Mouse (Mus musculus): ENCODE results near the gene Slc10a4. TPM values are rescaled to one million over a fixed set of nuclear protein-coding genes. Genes with fewer than 3 reads are reported as not detected.

Slc10a4 gene
- polyA plus RNA-seq, 2 experiments: 0.03 TPM; not detected in 1

- H3K4me2 ChIP-seq (ENCODE audit: low read depth): no peak overlapping the region
- H3K27me3 ChIP-seq (ENCODE audit: control insufficient read depth, insufficient read depth, low read length): no peaks in the 10 kb centered on the region
- no peaks in the 10 kb centered on the region for H3K9me3 ChIP-seq (ENCODE audit: control insufficient read depth, low read length)
- no peaks in the 10 kb centered on the region for H3K4me1 ChIP-seq (replicated peaks; ENCODE audit: control insufficient read depth in 2 of 2, insufficient read depth in 2 of 2, low read length in 1 of 2)
- H3K9ac ChIP-seq (replicated peaks): no peak overlapping the region
- no peaks in the 10 kb centered on the region for H3K36me3 ChIP-seq (replicated peaks; ENCODE audit: control insufficient read depth, insufficient read depth, low read depth)
- 72% methylated on average over 5 of the region's 5 CpGs for WGBS (ENCODE audit: insufficient replicate concordance)
- no peak for TF ChIP-seq EP300 (IDR thresholded peaks at IDR 0.05; ENCODE audit: low read depth)
- 0 out of 2 replicates have a peak, but pooled peaks have one; percentile 11 for TF ChIP-seq CTCF (IDR thresholded peaks at IDR 0.05; ENCODE audit: low read depth)
- ATAC-seq (ENCODE audit: insufficient read depth): no peak
- no peak for DNase-seq (ENCODE audit: low read depth in 3 of 3, low spot score in 3 of 3)
- H3K27ac ChIP-seq: no peak overlapping the region
- H3K4me3 ChIP-seq (ENCODE audit: insufficient read depth in 1 of 2, low read depth in 2 of 2, low read length in 2 of 2): no peak overlapping the region
These were observed 33.7 kb upstream of the Slc10a4 start for GRCm38 (mm10) chr5:72972934-72973333.

- ATAC-seq (ENCODE audit: insufficient read depth) (no peak), DNase-seq (ENCODE audit: low read depth in 3 of 3, low spot score in 3 of 3) (no peak)
- Histone ChIP-seq H3K9me3 (ENCODE audit: control insufficient read depth, low read length) (no peaks in the 10 kb centered on the region), H3K4me2 (ENCODE audit: low read depth) (no peak within 1 kb of the TSS), H3K27ac (no peak within 1 kb of the TSS), H3K9ac (replicated peaks) (no peak within 1 kb of the TSS), H3K4me3 (ENCODE audit: insufficient read depth in 1 of 2, low read depth in 2 of 2, low read length in 2 of 2) (no peak within 1 kb of the TSS), H3K36me3 (replicated peaks; ENCODE audit: control insufficient read depth, insufficient read depth, low read depth) (no peaks in the 10 kb centered on the region), H3K27me3 (ENCODE audit: control insufficient read depth, insufficient read depth, low read length) (no peaks in the 10 kb centered on the region), H3K4me1 (replicated peaks; ENCODE audit: control insufficient read depth in 2 of 2, insufficient read depth in 2 of 2, low read length in 1 of 2) (no peaks in the 10 kb centered on the region)
- 82% methylated on average over 7 of the region's 7 CpGs for WGBS (ENCODE audit: insufficient replicate concordance)
- TF ChIP-seq CTCF (IDR thresholded peaks at IDR 0.05; ENCODE audit: low read depth): no peak
- TF ChIP-seq EP300 (IDR thresholded peaks at IDR 0.05; ENCODE audit: low read depth): no peak
These were observed 32.1 kb upstream of the Slc10a4 start, which contains the start of gene Gm10135 for GRCm38 (mm10) chr5:72974602-72975001. Gene Gm10135 (minus strand): TSS chr5:72974702.

- Histone ChIP-seq H3K4me1 (replicated peaks; ENCODE audit: control insufficient read depth in 2 of 2, insufficient read depth in 2 of 2, low read length in 1 of 2) (no peaks in the 10 kb centered on the region), H3K9ac (replicated peaks) (no peak overlapping the region), H3K9me3 (ENCODE audit: control insufficient read depth, low read length) (no peaks in the 10 kb centered on the region), H3K36me3 (replicated peaks; ENCODE audit: control insufficient read depth, insufficient read depth, low read depth) (no peaks in the 10 kb centered on the region), H3K27me3 (ENCODE audit: control insufficient read depth, insufficient read depth, low read length) (no peaks in the 10 kb centered on the region), H3K4me2 (ENCODE audit: low read depth) (no peak overlapping the region), H3K4me3 (ENCODE audit: insufficient read depth in 1 of 2, low read depth in 2 of 2, low read length in 2 of 2) (no peak overlapping the region), H3K27ac (no peak overlapping the region)
- WGBS (ENCODE audit: insufficient replicate concordance): 73% methylated on average over 6 of the region's 6 CpGs
- DNase-seq (ENCODE audit: low read depth in 3 of 3, low spot score in 3 of 3) (no peak), ATAC-seq (ENCODE audit: insufficient read depth) (no peak)
- TF ChIP-seq CTCF (IDR thresholded peaks at IDR 0.05; ENCODE audit: low read depth): no peak
- no peak for TF ChIP-seq EP300 (IDR thresholded peaks at IDR 0.05; ENCODE audit: low read depth)
These were observed 30.7 kb upstream of the Slc10a4 start for GRCm38 (mm10) chr5:72975996-72976395.

- TF ChIP-seq CTCF (IDR thresholded peaks at IDR 0.05; ENCODE audit: low read depth): no peak
- Histone ChIP-seq H3K4me3 (ENCODE audit: insufficient read depth in 1 of 2, low read depth in 2 of 2, low read length in 2 of 2) (no peak overlapping the region), H3K9ac (replicated peaks) (no peak overlapping the region), H3K27ac (no peak overlapping the region), H3K36me3 (replicated peaks; ENCODE audit: control insufficient read depth, insufficient read depth, low read depth) (no peaks in the 10 kb centered on the region), H3K9me3 (ENCODE audit: control insufficient read depth, low read length) (no peaks in the 10 kb centered on the region), H3K4me1 (replicated peaks; ENCODE audit: control insufficient read depth in 2 of 2, insufficient read depth in 2 of 2, low read length in 1 of 2) (no peaks in the 10 kb centered on the region), H3K27me3 (ENCODE audit: control insufficient read depth, insufficient read depth, low read length) (no peaks in the 10 kb centered on the region), H3K4me2 (ENCODE audit: low read depth) (no peak overlapping the region)
- ATAC-seq (ENCODE audit: insufficient read depth) (no peak), DNase-seq (ENCODE audit: low read depth in 3 of 3, low spot score in 3 of 3) (no peak)
- WGBS (ENCODE audit: insufficient replicate concordance): 66% methylated on average over 4 of the region's 4 CpGs
These were observed 30.1 kb upstream of the Slc10a4 start for GRCm38 (mm10) chr5:72976539-72976938.

GRCm38 (mm10) chr5:72984091-72984490 is 22.6 kb upstream of the Slc10a4 start:
- H3K9me3 ChIP-seq (ENCODE audit: control insufficient read depth, low read length): no peaks in the 10 kb centered on the region
- H3K36me3 ChIP-seq (replicated peaks; ENCODE audit: control insufficient read depth, insufficient read depth, low read depth): no peaks in the 10 kb centered on the region
- ATAC-seq (ENCODE audit: insufficient read depth) (no peak), DNase-seq (ENCODE audit: low read depth in 3 of 3, low spot score in 3 of 3) (peak; percentile 12 to 20 (median 13))
- no peak overlapping the region for H3K4me3 ChIP-seq (ENCODE audit: insufficient read depth in 1 of 2, low read depth in 2 of 2, low read length in 2 of 2)
- H3K4me2 ChIP-seq (ENCODE audit: low read depth): no peak overlapping the region
- H3K9ac ChIP-seq (replicated peaks): no peak overlapping the region
- 3% methylated on average over 2 of the region's 2 CpGs for WGBS (ENCODE audit: insufficient replicate concordance)
- no peaks in the 10 kb centered on the region for H3K4me1 ChIP-seq (replicated peaks; ENCODE audit: control insufficient read depth in 2 of 2, insufficient read depth in 2 of 2, low read length in 1 of 2)
- H3K27me3 ChIP-seq (ENCODE audit: control insufficient read depth, insufficient read depth, low read length): no peaks in the 10 kb centered on the region
- H3K27ac ChIP-seq: no peak overlapping the region
- TF ChIP-seq CTCF (IDR thresholded peaks at IDR 0.05; ENCODE audit: low read depth): peak; percentile 77
- TF ChIP-seq EP300 (IDR thresholded peaks at IDR 0.05; ENCODE audit: low read depth): no peak

Data from liver, embryonic 14.5 days (tissue).